Mouse (Mus musculus) heart, adult 2 months (tissue): ENCODE measurements at regions not wholly inside any gene's neighbourhood (a gene's known extent, or its start where the extent isn't known, plus 50 kb on each side); places are given as distances from the start of the nearest gene placed in this dataset.

ENCODE experiments used
- DNase-seq, 2 experiments: peaks; one replicate each; pipeline ENCODE4 v3.0.0; 2021
- H3K27ac ChIP-seq: fragments of 200-600 bp; 2 replicates; pipeline ENCODE4 v1.8.1; 2022
- H3K27me3 ChIP-seq: fragments of 200-500 bp; 2 replicates; pipeline ENCODE4 v1.6.1; 2012; ENCODE audit warnings: mild to moderate bottlenecking, low read length, inconsistent platforms, mixed read lengths; ENCODE audit not compliant: control insufficient read depth, insufficient read depth
- H3K36me3 ChIP-seq: fragments of 200-500 bp; 2 replicates; pipeline ENCODE4 v1.6.1; 2012; ENCODE audit warnings: low read length, inconsistent platforms; ENCODE audit not compliant: control insufficient read depth, insufficient read depth
- H3K4me1 ChIP-seq: fragments of 200-500 bp; 2 replicates; pipeline ENCODE4 v1.6.1; 2011; ENCODE audit warnings: low read length; ENCODE audit not compliant: control insufficient read depth, insufficient read depth
- H3K4me3 ChIP-seq: fragments of 200-600 bp; 2 replicates; pipeline ENCODE4 v1.8.1; 2022
- H3K79me2 ChIP-seq: fragments of 200-500 bp; replicated peaks from 2 replicates; pipeline ENCODE4 v1.6.1; 2012; ENCODE audit warnings: mild to moderate bottlenecking, inconsistent platforms, low read length, moderate library complexity, mixed read lengths; ENCODE audit not compliant: control insufficient read depth, insufficient read depth
- H3K9ac ChIP-seq: fragments of 200-500 bp; 2 replicates; pipeline ENCODE4 v1.6.1; 2012; ENCODE audit warnings: low read depth, mild to moderate bottlenecking, control low read depth, inconsistent platforms, low read length, mixed read lengths
- CTCF ChIP-seq: fragments of 200-600 bp; IDR thresholded peaks from 2 replicates; pipeline ENCODE4 v1.8.1; 2022; ENCODE audit warnings: antibody characterized with exemption, mild to moderate bottlenecking, moderate library complexity
- EP300 ChIP-seq: fragments of 200-500 bp; IDR thresholded peaks from 2 replicates; pipeline ENCODE4 v1.6.1; 2011; ENCODE audit warnings: low read depth, low read length, control low read depth; ENCODE audit not compliant: insufficient read depth
- POLR2A ChIP-seq: fragments of 200-500 bp; IDR thresholded peaks from 2 replicates; pipeline ENCODE4 v1.6.1; 2011; ENCODE audit warnings: mild to moderate bottlenecking, low read depth, low read length, control low read depth; ENCODE audit not compliant: insufficient read depth
- WGBS: fragments of 180-500 bp; shearing (Covaris S2); methylation state at CpG from one replicate; pipeline ENCODE4 v1.1.7; 2018; 5-methylcytosine and 5-hydroxymethylcytosine counted together
- intact Hi-C: fragments of 180-260 bp; cut with DNase I; formaldehyde crosslinking; loops from one replicate; pipeline ENCODE4 v1.15.1; 2025

DNA sequence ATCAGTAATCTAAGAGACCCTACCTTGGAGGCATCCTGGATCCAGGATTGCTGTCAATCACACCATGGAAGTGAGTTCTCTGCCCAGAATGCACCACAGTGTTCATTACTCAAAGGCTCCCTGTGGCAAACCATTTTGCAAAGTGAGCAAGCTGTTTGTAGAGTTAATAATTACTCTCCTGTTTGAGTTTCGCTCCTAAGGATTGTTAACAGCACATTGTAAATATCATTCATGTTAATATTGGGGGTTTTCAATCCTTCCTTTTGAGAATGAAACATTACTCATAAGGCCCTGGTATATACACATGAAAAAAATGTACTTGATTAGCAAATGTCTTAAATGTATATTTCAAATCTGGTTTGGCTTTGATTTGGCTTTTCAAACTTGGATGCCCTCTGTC is 58.1 kb upstream of the Clstn2 start:
- Histone ChIP-seq H3K27ac (no peak overlapping the region), H3K9ac (no peak overlapping the region), H3K36me3 (no peaks in the 10 kb centered on the region), H3K4me1 (no peaks in the 10 kb centered on the region), H3K4me3 (no peak overlapping the region), H3K79me2 (no peaks in the 10 kb centered on the region), H3K27me3 (no peaks in the 10 kb centered on the region)
- DNase-seq = no peak
- no peak for TF ChIP-seq EP300
- TF ChIP-seq CTCF = no peak
- no peak for TF ChIP-seq POLR2A
- 66% methylated on average over 1 of the region's 1 CpGs for WGBS
- intact Hi-C loops = no loop called here

- TF ChIP-seq POLR2A (no peak), EP300 (no peak), CTCF (no peak)
- Histone ChIP-seq H3K79me2 (no peaks in the 10 kb centered on the region), H3K36me3 (no peaks in the 10 kb centered on the region), H3K4me1 (no peaks in the 10 kb centered on the region), H3K4me3 (no peak overlapping the region), H3K27ac (no peak overlapping the region), H3K9ac (no peak overlapping the region), H3K27me3 (no peaks in the 10 kb centered on the region)
- WGBS = 42% methylated on average over 10 of the region's 10 CpGs
- no peak for DNase-seq
- intact Hi-C loops = no loop called here
These were observed 62.2 kb upstream of the Clstn2 start for GRCm38 (mm10) chr9:98095064-98095790.

GRCm38 (mm10) chr9:98123390-98123789 is 90.4 kb upstream of the Clstn2 start:
- WGBS = 67% methylated on average over 6 of the region's 6 CpGs
- no peaks in the 10 kb centered on the region for H3K36me3 ChIP-seq
- H3K79me2 ChIP-seq = no peaks in the 10 kb centered on the region
- H3K27ac ChIP-seq = no peak overlapping the region
- H3K9ac ChIP-seq = no peak overlapping the region
- no peak overlapping the region for H3K4me3 ChIP-seq
- H3K27me3 ChIP-seq = no peaks in the 10 kb centered on the region
- no peak for TF ChIP-seq EP300
- TF ChIP-seq POLR2A = no peak
- TF ChIP-seq CTCF = no peak
- no peaks in the 10 kb centered on the region for H3K4me1 ChIP-seq
- intact Hi-C loops = no loop called here
- no peak for DNase-seq

- H3K27ac ChIP-seq = no peak overlapping the region
- no peaks in the 10 kb centered on the region for H3K4me1 ChIP-seq
- H3K4me3 ChIP-seq = no peak overlapping the region
- H3K27me3 ChIP-seq = no peaks in the 10 kb centered on the region
- H3K36me3 ChIP-seq = no peaks in the 10 kb centered on the region
- TF ChIP-seq POLR2A (no peak), EP300 (no peak), CTCF (no peak)
- intact Hi-C loops = no loop called here
- no peaks in the 10 kb centered on the region for H3K79me2 ChIP-seq
- WGBS = 72% methylated on average over 4 of the region's 4 CpGs
- DNase-seq = no peak
- H3K9ac ChIP-seq = no peak overlapping the region
These were observed 96.6 kb upstream of the Clstn2 start for GRCm38 (mm10) chr9:98129596-98129995.

GRCm38 (mm10) chr9:98130849-98131248 is 97.9 kb upstream of the Clstn2 start:
- no peaks in the 10 kb centered on the region for H3K4me1 ChIP-seq
- TF ChIP-seq CTCF (no peak), POLR2A (no peak), EP300 (no peak)
- no peaks in the 10 kb centered on the region for H3K36me3 ChIP-seq
- no peak overlapping the region for H3K9ac ChIP-seq
- no peaks in the 10 kb centered on the region for H3K79me2 ChIP-seq
- H3K27me3 ChIP-seq = no peaks in the 10 kb centered on the region
- DNase-seq = no peak
- 65% methylated on average over 5 of the region's 5 CpGs for WGBS
- no peak overlapping the region for H3K4me3 ChIP-seq
- intact Hi-C loops = no loop called here
- no peak overlapping the region for H3K27ac ChIP-seq

DNA sequence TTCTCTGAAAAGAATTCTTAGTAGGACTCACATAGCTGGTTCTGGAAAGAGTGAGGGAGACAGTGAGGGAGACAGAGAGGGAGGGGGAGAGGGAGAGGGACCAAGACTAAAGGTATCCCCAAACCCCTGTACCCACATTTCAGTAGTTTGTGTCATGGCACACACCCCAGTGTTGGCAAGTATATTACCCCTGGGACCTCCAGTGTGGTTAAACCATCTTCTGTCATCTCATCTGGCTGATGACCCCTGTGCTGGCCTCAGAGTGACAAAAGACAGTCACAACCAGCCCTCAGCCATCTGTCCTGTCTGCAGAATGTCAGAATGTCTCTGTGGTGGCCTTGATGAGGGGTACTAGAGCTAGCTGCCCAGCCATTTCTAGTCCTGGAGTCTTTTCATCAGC is 107.6 kb upstream of the Clstn2 start:
- no peak overlapping the region for H3K4me3 ChIP-seq
- no peak overlapping the region for H3K27ac ChIP-seq
- DNase-seq = no peak
- no peaks in the 10 kb centered on the region for H3K27me3 ChIP-seq
- intact Hi-C loops = no loop called here
- no peaks in the 10 kb centered on the region for H3K79me2 ChIP-seq
- H3K36me3 ChIP-seq = no peaks in the 10 kb centered on the region
- H3K9ac ChIP-seq = no peak overlapping the region
- H3K4me1 ChIP-seq = no peaks in the 10 kb centered on the region
- TF ChIP-seq POLR2A (no peak), CTCF (no peak), EP300 (no peak)
